Mouse (Mus musculus) limb, embryonic 13.5 days (tissue): ENCODE measurements at regions not wholly inside any gene's neighbourhood (a gene's known extent, or its start where the extent isn't known, plus 50 kb on each side); places are given as distances from the start of the nearest gene placed in this dataset.
"Not testable (repeated sequence)": the region's sequence is repeated elsewhere in the genome, so short reads cannot be mapped to it uniquely, and the experiment has no call there.

ENCODE experiments used
- ATAC-seq: fragments of 200-750 bp; cut with Nextera tagmentation; 2 replicates; pipeline ENCODE4 v1.8.0; 2017; ENCODE audit warnings: low read depth, moderate number of reproducible peaks, moderate TSS enrichment; ENCODE audit not compliant: low FRiP score
- H3K27ac ChIP-seq: fragments of 300-500 bp; sonication (generic); 2 replicates; pipeline ENCODE4 v1.5.1; 2015; ENCODE audit warnings: inconsistent platforms, mild to moderate bottlenecking, moderate library complexity
- H3K27me3 ChIP-seq: fragments of 300-500 bp; sonication (generic); 2 replicates; pipeline ENCODE4 v1.6.1; 2015; ENCODE audit warnings: mild to moderate bottlenecking, inconsistent platforms
- H3K36me3 ChIP-seq: fragments of 300-500 bp; sonication (generic); 2 replicates; pipeline ENCODE4 v1.6.1; 2015; ENCODE audit warnings: inconsistent platforms, mild to moderate bottlenecking, moderate library complexity
- H3K4me1 ChIP-seq: fragments of 300-500 bp; sonication (generic); 2 replicates; pipeline ENCODE4 v1.6.1; 2015; ENCODE audit warnings: inconsistent platforms
- H3K4me2 ChIP-seq: fragments of 300-500 bp; sonication (generic); replicated peaks from 2 replicates; pipeline ENCODE4 v1.6.1; 2015; ENCODE audit warnings: inconsistent platforms, mild to moderate bottlenecking, moderate library complexity
- H3K4me3 ChIP-seq: fragments of 300-500 bp; sonication (generic); 2 replicates; pipeline ENCODE4 v1.5.1; 2015; ENCODE audit warnings: moderate library complexity, mild to moderate bottlenecking, inconsistent platforms
- H3K9ac ChIP-seq: fragments of 300-500 bp; sonication (generic); 2 replicates; pipeline ENCODE4 v1.6.1; 2015; ENCODE audit warnings: mild to moderate bottlenecking, inconsistent platforms
- H3K9me3 ChIP-seq: fragments of 300-500 bp; sonication (generic); 2 replicates; pipeline ENCODE4 v1.6.1; 2016; ENCODE audit warnings: inconsistent platforms
- WGBS: fragments of 180-500 bp; shearing (Covaris S2); methylation state at CpG from one replicate; pipeline ENCODE4 v1.1.7; 2015; 5-methylcytosine and 5-hydroxymethylcytosine counted together

DNA sequence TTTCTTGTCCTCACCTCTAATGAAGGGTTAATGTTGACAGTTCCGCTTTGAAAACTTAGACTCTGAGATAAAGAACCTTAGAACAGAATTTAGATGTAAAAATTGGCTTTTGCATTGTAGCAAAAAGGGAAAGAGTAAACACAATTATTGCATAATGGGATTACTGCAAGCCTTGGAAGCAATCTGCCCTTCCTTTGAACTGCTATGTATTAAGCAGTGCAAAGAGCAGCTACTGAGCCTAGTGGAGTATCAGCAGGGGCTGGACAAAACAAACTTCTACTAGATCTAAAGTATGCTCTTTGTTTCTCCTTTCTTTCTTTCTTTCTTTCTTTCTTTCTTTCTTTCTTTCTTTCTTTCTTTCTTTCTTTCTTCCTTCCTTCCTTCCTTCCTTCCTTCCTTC, 434.9 kb downstream of the Serpinb8 start:
- H3K27ac ChIP-seq: no peak overlapping the region
- H3K9ac ChIP-seq: no peak overlapping the region
- 68% methylated on average over 1 of the region's 1 CpGs for WGBS
- H3K36me3 ChIP-seq: no peaks in the 10 kb centered on the region
- ATAC-seq: no peak
- H3K27me3 ChIP-seq: no peaks in the 10 kb centered on the region
- H3K4me3 ChIP-seq: no peak overlapping the region
- no peak overlapping the region for H3K4me2 ChIP-seq
- no peaks in the 10 kb centered on the region for H3K4me1 ChIP-seq
- no peaks in the 10 kb centered on the region for H3K9me3 ChIP-seq

DNA sequence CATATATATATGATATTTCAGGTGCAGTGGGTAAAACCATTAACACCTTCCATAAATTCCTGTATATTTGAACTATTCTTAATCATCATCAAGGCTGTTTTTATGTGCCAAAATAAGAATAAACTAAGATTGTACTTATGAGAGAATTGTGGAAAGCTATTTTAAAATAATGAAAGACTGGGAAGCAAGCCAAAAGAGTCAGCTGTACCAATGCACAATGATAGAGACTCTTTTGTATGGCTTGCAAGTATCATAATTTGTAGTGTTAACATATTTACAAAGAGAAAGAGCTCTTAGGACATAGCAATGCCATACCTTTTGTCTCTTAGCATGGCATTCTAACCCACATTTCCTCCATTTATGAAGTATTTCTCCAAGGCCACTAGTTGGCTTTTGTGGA, 436.7 kb downstream of the Serpinb8 start:
- no peaks in the 10 kb centered on the region for H3K36me3 ChIP-seq
- no peaks in the 10 kb centered on the region for H3K27me3 ChIP-seq
- H3K27ac ChIP-seq: no peak overlapping the region
- no peaks in the 10 kb centered on the region for H3K9me3 ChIP-seq
- H3K9ac ChIP-seq: no peak overlapping the region
- H3K4me1 ChIP-seq: no peaks in the 10 kb centered on the region
- H3K4me3 ChIP-seq: no peak overlapping the region
- ATAC-seq: no peak
- no peak overlapping the region for H3K4me2 ChIP-seq

DNA sequence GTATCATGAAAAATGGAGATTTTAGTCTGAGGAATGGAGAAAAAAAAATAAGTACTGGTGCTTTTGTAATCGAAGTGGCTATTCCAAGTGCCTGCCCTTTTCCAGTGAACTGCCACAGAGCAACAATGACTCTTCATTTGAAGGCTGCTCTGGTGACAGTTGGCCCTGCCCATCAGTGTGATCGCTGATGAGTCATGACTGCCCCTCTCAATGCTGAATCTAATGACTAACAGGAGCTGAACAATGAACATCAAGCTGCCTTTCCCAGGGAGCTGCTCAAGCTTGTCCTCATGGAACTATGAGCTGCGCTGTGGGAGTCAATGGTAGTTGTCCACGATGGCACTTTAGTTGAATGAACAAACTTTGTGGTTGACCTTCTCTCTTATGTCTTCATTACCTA, 456.4 kb downstream of the Serpinb8 start:
- Histone ChIP-seq H3K27me3 (no peaks in the 10 kb centered on the region), H3K9ac (no peak overlapping the region), H3K36me3 (no peaks in the 10 kb centered on the region), H3K27ac (no peak overlapping the region), H3K4me2 (no peak overlapping the region), H3K9me3 (peaks cover 3% of the 10 kb centered on the region; the same call in 1 of the 2 replicates), H3K4me1 (no peaks in the 10 kb centered on the region), H3K4me3 (no peak overlapping the region)
- ATAC-seq: no peak
- 88% methylated on average over 4 of the region's 4 CpGs for WGBS

GRCm38 (mm10) chr1:108046857-108047714, 457.3 kb downstream of the Serpinb8 start:
- ATAC-seq: no peak
- H3K4me1 ChIP-seq: no peaks in the 10 kb centered on the region
- 57% methylated on average over 5 of the region's 5 CpGs for WGBS
- H3K4me3 ChIP-seq: no peak overlapping the region
- no peak overlapping the region for H3K4me2 ChIP-seq
- H3K36me3 ChIP-seq: no peaks in the 10 kb centered on the region
- H3K27me3 ChIP-seq: no peaks in the 10 kb centered on the region
- H3K9ac ChIP-seq: no peak overlapping the region
- no peak overlapping the region for H3K27ac ChIP-seq
- H3K9me3 ChIP-seq: peaks cover 3% of the 10 kb centered on the region; the same call in 1 of the 2 replicates

- Histone ChIP-seq H3K27ac (no peak overlapping the region), H3K27me3 (no peaks in the 10 kb centered on the region), H3K9ac (no peak overlapping the region), H3K9me3 (no peaks in the 10 kb centered on the region), H3K4me3 (no peak overlapping the region), H3K36me3 (no peaks in the 10 kb centered on the region), H3K4me1 (no peaks in the 10 kb centered on the region), H3K4me2 (no peak overlapping the region)
- ATAC-seq: no peak
- 55% methylated on average over 3 of the region's 3 CpGs for whole genome bisulfite sequencing
Measured at GRCm38 (mm10) chr1:108094622-108095021, 504.8 kb downstream of the Serpinb8 start.

DNA sequence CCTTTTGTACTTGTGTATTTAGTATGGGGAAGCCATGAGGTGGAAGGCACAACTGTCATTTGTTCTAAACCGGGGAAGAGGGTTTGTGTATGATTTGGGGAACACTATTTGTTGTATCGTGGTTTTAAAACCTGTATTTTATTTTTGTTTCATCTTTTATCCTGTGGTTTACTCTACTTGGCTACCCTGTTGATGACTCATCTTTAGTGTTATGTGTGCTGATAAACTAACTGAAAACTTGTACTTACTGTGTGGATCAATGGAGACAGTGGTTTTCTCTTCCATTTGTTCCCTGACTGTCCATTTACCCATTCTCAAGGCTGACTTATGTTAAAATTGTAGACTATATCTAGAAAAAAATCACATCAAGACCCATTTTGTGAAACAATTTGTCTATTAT, 512.8 kb downstream of the Serpinb8 start:
- 95% methylated on average over 2 of the region's 2 CpGs for WGBS
- Histone ChIP-seq H3K4me1 (no peaks in the 10 kb centered on the region), H3K9me3 (no peaks in the 10 kb centered on the region), H3K36me3 (no peaks in the 10 kb centered on the region), H3K4me2 (no peak overlapping the region), H3K9ac (no peak overlapping the region), H3K4me3 (no peak overlapping the region), H3K27me3 (no peaks in the 10 kb centered on the region), H3K27ac (no peak overlapping the region)
- ATAC-seq: no peak

GRCm38 (mm10) chr1:108110984-108111383, 521.2 kb downstream of the Serpinb8 start:
- Histone ChIP-seq H3K9me3 (no peaks in the 10 kb centered on the region), H3K36me3 (no peaks in the 10 kb centered on the region), H3K9ac (no peak overlapping the region), H3K27me3 (no peaks in the 10 kb centered on the region), H3K4me1 (no peaks in the 10 kb centered on the region), H3K4me2 (no peak overlapping the region), H3K4me3 (no peak overlapping the region), H3K27ac (no peak overlapping the region)
- no peak for ATAC-seq

- no peak overlapping the region for H3K4me3 ChIP-seq
- no peak overlapping the region for H3K9ac ChIP-seq
- H3K9me3 ChIP-seq: no peaks in the 10 kb centered on the region
- 84% methylated on average over 4 of the region's 4 CpGs for WGBS
- no peaks in the 10 kb centered on the region for H3K27me3 ChIP-seq
- H3K27ac ChIP-seq: no peak overlapping the region
- no peak overlapping the region for H3K4me2 ChIP-seq
- no peaks in the 10 kb centered on the region for H3K4me1 ChIP-seq
- ATAC-seq: no peak
- no peaks in the 10 kb centered on the region for H3K36me3 ChIP-seq
Measured at GRCm38 (mm10) chr1:108127393-108127792, 537.6 kb downstream of the Serpinb8 start.

- no peaks in the 10 kb centered on the region for H3K27me3 ChIP-seq
- no peaks in the 10 kb centered on the region; the same call in 1 of the 2 replicates for H3K9me3 ChIP-seq
- H3K27ac ChIP-seq: no peak overlapping the region
- no peaks in the 10 kb centered on the region for H3K36me3 ChIP-seq
- no peaks in the 10 kb centered on the region for H3K4me1 ChIP-seq
- ATAC-seq: no peak
- no peak overlapping the region for H3K4me3 ChIP-seq
- H3K4me2 ChIP-seq: no peak overlapping the region
- WGBS: 84% methylated on average over 1 of the region's 1 CpGs
- no peak overlapping the region for H3K9ac ChIP-seq
Measured at GRCm38 (mm10) chr1:108132006-108132405, 542.2 kb downstream of the Serpinb8 start.

DNA sequence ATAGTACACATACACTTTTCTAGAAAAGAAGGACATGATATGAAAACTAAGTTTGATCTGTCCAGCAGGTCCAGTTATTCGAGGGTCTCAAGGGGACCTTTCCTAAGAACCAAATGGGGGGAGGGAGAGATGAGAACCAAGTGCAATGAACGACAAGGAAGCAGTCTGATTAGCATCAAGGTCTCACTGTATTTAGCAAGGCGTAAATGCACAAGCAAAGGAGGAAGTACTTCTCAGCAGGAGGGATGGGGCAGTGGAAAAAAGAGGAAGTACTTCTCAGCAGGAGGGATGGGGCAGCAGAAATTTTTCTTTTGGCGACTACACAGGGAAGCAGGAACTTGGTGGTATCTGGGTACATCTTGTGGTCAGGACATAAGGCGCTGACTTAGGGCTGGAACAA, 545.5 kb downstream of the Serpinb8 start:
- H3K36me3 ChIP-seq, H3K4me2 ChIP-seq, H3K9ac ChIP-seq, H3K9me3 ChIP-seq, H3K4me1 ChIP-seq, H3K27me3 ChIP-seq, H3K4me3 ChIP-seq, H3K27ac ChIP-seq, ATAC-seq: not testable (repeated sequence)
- WGBS: 66% methylated on average over 5 of the region's 5 CpGs

DNA sequence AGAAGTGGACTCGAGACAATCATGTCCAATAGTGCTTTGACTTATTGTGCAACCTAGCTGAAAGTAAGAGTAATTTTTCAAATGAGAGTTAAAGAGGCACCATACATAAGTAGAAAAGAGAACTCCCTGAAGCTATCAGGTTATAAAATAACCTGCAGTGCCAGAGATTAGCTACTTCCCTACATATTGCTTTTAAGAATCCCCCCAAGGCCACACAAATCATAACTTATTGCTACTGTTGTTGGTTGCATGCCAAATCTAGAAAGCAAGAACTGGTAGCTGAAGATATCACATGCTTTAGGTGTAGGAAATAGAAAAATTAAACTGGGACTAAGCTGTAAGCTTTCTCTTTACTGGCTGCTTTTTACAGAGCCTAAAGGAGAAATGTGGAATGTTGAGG, 554.3 kb downstream of the Serpinb8 start:
- H3K9me3 ChIP-seq: peaks cover 4% of the 10 kb centered on the region; the same call in 1 of the 2 replicates
- no peaks in the 10 kb centered on the region for H3K36me3 ChIP-seq
- H3K9ac ChIP-seq: no peak overlapping the region
- no peaks in the 10 kb centered on the region for H3K27me3 ChIP-seq
- 83% methylated on average over 1 of the region's 1 CpGs for WGBS
- H3K4me1 ChIP-seq: no peaks in the 10 kb centered on the region
- H3K4me3 ChIP-seq: no peak overlapping the region
- no peak overlapping the region for H3K4me2 ChIP-seq
- no peak overlapping the region for H3K27ac ChIP-seq
- no peak for ATAC-seq

DNA sequence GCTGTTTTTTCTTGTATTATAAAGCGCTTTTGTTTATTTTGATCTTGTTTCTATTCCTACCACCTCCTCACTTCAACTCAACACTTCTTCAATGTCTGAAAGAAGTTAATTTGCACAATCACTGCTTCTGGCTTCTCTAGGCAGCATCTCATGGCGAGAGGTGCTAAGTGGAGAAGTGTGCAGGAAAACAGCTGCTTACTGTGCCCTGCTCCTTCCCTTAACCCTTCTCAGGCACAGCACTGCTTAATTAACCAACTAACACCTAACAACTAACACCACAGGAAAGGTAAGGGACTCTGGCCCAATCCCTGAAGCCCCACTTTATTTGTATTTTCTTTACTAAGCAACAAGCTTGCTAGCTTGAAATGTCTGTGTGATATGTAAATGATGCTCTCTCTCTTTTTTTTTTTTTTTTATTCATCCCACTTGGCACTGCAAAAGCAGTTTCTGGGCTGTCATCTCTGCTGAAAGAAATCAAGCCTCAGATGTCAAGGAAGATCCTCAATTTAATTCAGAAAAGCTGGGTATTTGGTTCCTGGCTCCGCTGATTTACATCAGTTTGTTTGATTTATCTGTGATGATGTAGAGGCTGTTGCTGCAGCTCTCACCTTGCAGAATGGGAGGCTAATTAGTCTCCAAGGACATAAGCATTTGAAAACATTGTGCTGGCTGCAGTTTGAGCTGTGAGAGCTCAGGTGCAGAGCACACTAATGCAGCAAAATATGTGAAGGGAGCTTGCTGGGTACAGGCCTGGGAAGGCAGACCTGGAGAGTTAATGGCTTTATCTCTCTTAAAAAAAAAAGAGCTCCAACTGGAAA, 591.8 kb downstream of the Serpinb8 start:
- no peaks in the 10 kb centered on the region for H3K27me3 ChIP-seq
- no peaks in the 10 kb centered on the region for H3K9me3 ChIP-seq
- 0 out of 2 replicates have a peak, but pooled peaks cover 3% of the 10 kb centered on the region for H3K4me1 ChIP-seq
- 35% methylated on average over 3 of the region's 3 CpGs for WGBS
- no peaks in the 10 kb centered on the region for H3K36me3 ChIP-seq
- H3K4me3 ChIP-seq: no peak overlapping the region
- H3K9ac ChIP-seq: no peak overlapping the region
- no peak overlapping the region for H3K27ac ChIP-seq
- ATAC-seq: no peak
- no peak overlapping the region for H3K4me2 ChIP-seq
